Mouse (Mus musculus) urinary bladder, postnatal 25 days (tissue): ENCODE measurements around the gene Sparcl1.
A peak's percentile ranks its signal among the peaks of the same experiment; 100 is the strongest.

Source experiments
- DNase-seq: peaks from one replicate; pipeline ENCODE4 v3.0.0; 2022; ENCODE audit warnings: low spot score

Gene Sparcl1

GRCm38 (mm10) chr5:104110171-104110920, 3.2 kb downstream of the Sparcl1 start:
- no peak for DNase-seq

GRCm38 (mm10) chr5:104109516-104109915, 4.0 kb downstream of the Sparcl1 start:
- no peak for DNase-seq

- DNase-seq, result no peak
Observed at GRCm38 (mm10) chr5:104108879-104109369, 4.6 kb downstream of the Sparcl1 start.

GRCm38 (mm10) chr5:104108127-104108875, 5.2 kb downstream of the Sparcl1 start:
- no peak for DNase-seq

- DNase-seq, result no peak
Observed at GRCm38 (mm10) chr5:104104111-104104510, 9.4 kb downstream of the Sparcl1 start.

GRCm38 (mm10) chr5:104103171-104103570, 10.4 kb downstream of the Sparcl1 start:
- no peak for DNase-seq

- DNase-seq, result no peak
Observed at GRCm38 (mm10) chr5:104101678-104102531, 11.6 kb downstream of the Sparcl1 start.

GRCm38 (mm10) chr5:104096078-104096938, 17.2 kb downstream of the Sparcl1 start:
- no peak for DNase-seq

- DNase-seq, result no peak
Observed at GRCm38 (mm10) chr5:104095416-104096077, 18.0 kb downstream of the Sparcl1 start.

- DNase-seq, result no peak
Observed at GRCm38 (mm10) chr5:104089751-104090150, 23.8 kb downstream of the Sparcl1 start.

- no peak for DNase-seq
Observed at GRCm38 (mm10) chr5:104085366-104085765, 28.2 kb downstream of the Sparcl1 start.

- no peak for DNase-seq
Observed at GRCm38 (mm10) chr5:104080736-104081135, 32.8 kb downstream of the Sparcl1 start.

GRCm38 (mm10) chr5:104077508-104077907, 36.0 kb downstream of the Sparcl1 start, which contains the start of gene Gm17660:
Gene Gm17660 (minus strand): TSS chr5:104077608.
- DNase-seq, result no peak

- no peak for DNase-seq
Observed at GRCm38 (mm10) chr5:104076361-104076760, 37.2 kb downstream of the Sparcl1 start.

GRCm38 (mm10) chr5:104074388-104074787, 39.1 kb downstream of the Sparcl1 start:
- peak; percentile 74 for DNase-seq

- no peak for DNase-seq
Observed at GRCm38 (mm10) chr5:104073602-104074001, 39.9 kb downstream of the Sparcl1 start.

- DNase-seq, result no peak
Observed at GRCm38 (mm10) chr5:104072272-104072886, 41.2 kb downstream of the Sparcl1 start.

- DNase-seq, result no peak
Observed at GRCm38 (mm10) chr5:104071048-104071447, 42.5 kb downstream of the Sparcl1 start.

GRCm38 (mm10) chr5:104068751-104069150, 44.8 kb downstream of the Sparcl1 start:
- no peak for DNase-seq
